Mouse (Mus musculus) megakaryocyte progenitor cell, adult 5-6 weeks (primary cell): ENCODE results near the gene Fis1. TPM values are rescaled to one million over a fixed set of nuclear protein-coding genes. Genes with fewer than 3 reads are reported as not detected.
A peak's percentile ranks its signal among the peaks of the same experiment; 100 is the strongest.

Experiments used
- ATAC-seq: replicated peaks from 2 replicates; pipeline ENCODE4 v1.8.0; 2016; ENCODE audit warnings: mild to moderate bottlenecking, moderate TSS enrichment, inconsistent platforms; ENCODE audit not compliant: poor library complexity
- total RNA-seq, 2 experiments: library from RNA; stranded (forward) in 1 of 2; stranded (reverse) in 1 of 2; fragments of 157-497, 149-512 nt in 1 of 2; fragments of 200-1000 nt in 1 of 2; gene quantifications; 2 replicates each; pipeline versions ENCODE4 v1.2.3 to v1.2.4; 2015 to 2017

Fis1 gene
- total RNA-seq, 2 experiments from 2014 or later, result 121 to 227 TPM

DNA sequence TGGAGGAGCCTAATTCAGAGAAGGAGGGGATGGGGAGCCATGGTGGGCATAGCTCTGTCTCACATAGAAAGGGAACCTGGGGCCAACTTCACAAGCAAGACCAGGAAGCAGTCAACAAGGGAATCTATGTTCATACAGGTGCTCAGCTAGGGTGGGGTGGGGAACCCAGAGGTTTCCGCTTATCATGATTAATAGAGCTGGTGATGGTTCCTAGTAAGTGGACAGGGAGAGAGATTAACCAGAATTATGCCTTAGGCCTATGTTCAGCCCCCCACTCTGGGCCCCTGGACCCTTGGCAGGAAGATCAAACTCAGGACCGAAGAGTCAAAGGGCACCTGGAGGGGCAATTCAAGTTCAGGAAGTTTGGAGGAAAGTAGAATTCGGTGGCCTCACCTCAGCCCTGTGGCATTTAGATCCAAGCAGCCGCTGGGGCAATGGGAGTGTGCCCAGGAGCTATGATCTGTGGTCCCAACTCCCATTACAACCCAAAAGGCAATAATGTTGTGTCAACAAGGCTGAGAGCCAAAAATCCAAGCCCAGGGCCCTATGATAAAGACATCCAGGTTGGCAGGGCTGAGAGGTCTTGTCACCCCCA lies 13.9 kb downstream of the Fis1 start:
- ATAC-seq, result no peak

DNA sequence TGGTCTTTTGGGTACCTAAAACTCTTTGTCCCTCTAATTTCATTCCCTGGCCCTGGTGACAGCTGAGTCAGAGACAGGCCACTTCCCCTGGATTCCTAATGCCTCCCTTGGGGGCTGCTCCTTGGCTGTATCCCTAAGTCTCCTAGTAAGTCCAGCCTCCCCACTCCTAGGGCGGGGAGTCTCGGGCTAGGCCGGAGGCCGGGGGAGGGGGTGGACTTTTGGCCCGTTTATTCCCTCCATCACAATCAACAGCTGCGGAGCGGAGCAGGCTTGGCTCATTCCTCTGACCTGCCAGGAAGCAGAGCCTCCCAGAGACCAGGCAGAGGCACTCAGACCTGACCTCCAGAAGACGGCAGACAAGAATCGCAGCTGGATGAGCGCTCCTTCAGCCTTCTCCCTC lies 14.5 kb downstream of the Fis1 start:
- ATAC-seq, result no peak

GRCm38 (mm10) chr5:136970703-136971102 lies 17.6 kb downstream of the Fis1 start:
- peak; percentile 85 for ATAC-seq

- ATAC-seq, result peak; percentile 49
Observed at GRCm38 (mm10) chr5:136973670-136974069, 20.6 kb downstream of the Fis1 start.

GRCm38 (mm10) chr5:136977769-136978168 lies 24.7 kb downstream of the Fis1 start:
- ATAC-seq, result peak; percentile 70

GRCm38 (mm10) chr5:136979762-136980161 lies 26.7 kb downstream of the Fis1 start:
- 0 out of 2 replicates have a peak, but pooled peaks have one; percentile 43 for ATAC-seq

DNA sequence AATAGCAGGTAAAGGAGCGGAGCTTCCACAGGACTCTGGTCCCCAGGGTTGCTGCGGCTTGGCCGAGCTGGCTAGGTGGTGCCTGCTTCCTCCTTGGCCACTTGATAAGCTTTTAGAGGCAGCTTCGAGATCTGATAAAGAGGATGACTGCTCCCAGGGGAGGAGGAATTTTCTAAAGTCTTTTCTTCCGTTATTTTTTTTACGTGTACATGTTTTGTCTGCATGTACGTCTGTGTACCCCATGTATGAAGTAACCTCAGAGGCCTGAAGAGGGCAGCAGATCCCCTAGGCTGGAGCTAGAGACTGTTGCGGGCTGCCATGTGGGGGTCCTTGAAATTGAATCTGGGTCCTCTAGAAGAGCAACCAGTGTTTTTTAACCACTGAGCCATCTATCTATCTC lies 27.9 kb downstream of the Fis1 start:
- ATAC-seq, result no peak

DNA sequence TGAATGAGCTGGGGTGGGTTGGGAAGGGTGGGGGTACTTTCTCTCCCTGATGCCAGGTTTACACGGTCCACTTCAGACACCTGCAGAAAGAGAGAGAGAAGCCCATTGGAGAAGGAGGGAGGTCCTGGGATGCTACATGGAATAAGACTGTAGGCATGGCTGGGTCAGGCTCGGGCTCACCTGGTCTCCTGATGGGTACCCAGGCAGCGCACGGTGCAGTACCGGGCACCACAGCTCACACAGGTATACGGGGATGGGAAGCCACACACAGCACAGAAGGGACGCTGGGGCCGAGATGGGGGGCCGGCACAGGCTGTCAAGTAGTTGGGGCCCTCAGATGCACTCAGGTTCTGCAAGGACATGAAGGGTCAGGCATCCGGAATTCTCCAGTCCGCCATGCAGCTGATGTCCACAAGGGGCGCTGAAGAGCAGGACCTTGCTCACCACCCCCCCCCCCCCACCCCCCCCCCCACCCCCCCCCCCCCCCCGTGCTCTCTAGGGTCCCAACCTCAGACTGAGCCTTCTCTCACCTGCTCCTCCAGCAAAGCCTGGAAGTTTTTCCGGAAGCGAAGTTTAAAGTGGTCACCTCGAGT lies 29.4 kb downstream of the Fis1 start:
- no peak for ATAC-seq

GRCm38 (mm10) chr5:136984828-136985227 lies 31.8 kb downstream of the Fis1 start:
- no peak for ATAC-seq

DNA sequence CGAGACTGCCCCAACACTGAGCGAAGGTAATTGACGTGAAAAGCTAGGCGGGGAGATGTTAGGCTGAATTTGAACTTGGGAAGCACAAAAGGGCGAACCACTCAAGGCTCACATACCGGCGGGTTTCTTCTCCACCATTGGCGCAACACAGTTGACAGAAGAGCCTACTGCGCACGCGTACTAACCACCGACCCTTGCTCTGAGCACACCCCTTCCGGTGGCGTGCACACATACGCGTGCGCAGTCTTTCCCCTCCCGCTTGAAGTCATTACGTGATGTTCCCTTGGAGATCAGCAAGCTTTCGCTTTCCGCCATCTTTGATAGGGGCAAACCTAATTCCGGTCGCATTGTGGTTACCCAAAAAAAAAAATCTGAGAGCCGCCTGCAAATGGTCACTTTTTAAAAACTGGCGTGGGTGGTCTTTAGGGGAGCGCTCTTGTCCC lies 33.6 kb downstream of the Fis1 start, which contains the start of gene Plod3:
Gene Plod3 (plus strand): TSS at position 325 of the 443 bp plus-strand sequence.
- ATAC-seq, result peak; percentile 83

DNA sequence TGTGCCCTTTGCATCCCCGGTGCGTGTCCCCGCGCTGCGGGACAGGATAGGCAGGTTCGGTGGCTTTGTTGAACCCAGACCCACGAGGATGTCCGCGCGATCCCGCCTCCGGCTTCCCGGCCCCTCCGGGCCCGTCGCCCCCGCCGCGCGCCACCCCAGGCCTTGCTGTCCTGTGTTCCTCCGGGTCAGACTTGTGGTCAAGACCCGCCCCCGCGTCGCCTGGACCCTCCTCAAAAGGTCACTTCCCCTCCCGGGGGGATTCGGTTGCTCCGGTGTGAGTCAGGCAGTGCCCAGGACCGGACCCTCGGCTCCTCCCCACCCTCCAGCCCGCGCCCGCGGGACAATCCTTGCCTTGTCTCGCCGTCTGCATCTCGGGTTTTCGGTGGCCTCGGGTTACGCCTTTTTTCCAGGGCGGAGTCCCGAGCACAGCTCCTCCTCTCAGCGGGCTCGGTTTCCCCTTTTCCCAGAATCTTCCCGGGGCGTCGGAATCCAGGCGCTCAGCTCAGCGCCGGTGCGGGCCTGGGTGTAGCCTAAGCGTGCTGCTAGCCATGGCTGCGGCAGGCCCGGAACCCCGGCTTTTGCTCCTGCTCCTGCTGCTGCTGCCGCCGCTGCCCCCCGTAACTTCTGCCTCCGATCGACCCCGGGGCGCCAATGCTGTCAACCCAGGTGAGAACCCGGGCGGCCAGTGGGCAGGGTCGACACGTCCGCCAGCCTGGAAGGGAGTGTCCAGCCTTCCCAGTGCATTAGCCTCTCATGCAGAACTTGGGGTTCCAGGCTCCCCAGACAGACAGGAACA lies 34.3 kb downstream of the Fis1 start:
- ATAC-seq, result peak; percentile 35

- peak; percentile 21 for ATAC-seq
Observed at GRCm38 (mm10) chr5:136987934-136988271, 34.8 kb downstream of the Fis1 start, which contains the start of gene Znhit1. Znhit1 (minus strand) TSS chr5:136988021.

DNA sequence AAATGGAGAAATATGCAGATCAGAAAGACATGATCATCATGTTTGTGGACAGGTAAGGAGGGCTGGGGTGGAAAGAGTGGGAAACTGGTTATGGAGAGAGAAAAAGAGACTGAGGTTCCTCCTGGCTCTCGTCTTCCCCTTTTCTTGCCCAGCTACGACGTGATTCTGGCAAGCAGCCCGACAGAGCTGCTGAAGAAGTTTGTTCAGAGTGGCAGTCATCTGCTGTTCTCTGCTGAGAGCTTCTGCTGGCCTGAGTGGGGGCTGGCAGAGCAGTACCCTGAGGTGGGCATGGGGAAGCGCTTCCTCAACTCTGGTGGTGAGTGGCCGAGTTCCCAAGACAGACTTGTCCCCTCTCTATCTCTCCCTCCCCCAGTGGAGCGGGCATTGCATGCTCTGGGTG lies 35.3 kb downstream of the Fis1 start:
- peak; percentile 13; the same call in 1 of the 2 replicates for ATAC-seq

DNA sequence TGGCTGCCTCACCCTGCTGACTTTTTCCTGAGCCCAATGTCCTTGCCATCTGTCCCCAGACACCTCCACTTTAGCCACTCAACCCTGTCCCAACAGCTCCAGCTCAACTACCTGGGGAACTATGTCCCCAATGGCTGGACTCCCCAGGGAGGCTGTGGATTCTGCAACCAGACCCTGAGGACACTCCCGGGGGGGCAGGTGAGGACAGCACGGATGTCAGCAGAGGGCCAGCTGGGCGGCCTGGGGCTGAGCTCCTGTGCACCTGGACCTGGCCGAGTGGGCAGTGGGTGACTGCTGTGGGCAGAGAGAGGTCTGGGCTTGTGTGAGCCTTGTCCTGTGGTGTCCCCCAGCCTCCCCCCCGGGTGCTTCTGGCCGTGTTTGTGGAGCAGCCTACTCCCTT lies 36.7 kb downstream of the Fis1 start:
- no peak for ATAC-seq

DNA sequence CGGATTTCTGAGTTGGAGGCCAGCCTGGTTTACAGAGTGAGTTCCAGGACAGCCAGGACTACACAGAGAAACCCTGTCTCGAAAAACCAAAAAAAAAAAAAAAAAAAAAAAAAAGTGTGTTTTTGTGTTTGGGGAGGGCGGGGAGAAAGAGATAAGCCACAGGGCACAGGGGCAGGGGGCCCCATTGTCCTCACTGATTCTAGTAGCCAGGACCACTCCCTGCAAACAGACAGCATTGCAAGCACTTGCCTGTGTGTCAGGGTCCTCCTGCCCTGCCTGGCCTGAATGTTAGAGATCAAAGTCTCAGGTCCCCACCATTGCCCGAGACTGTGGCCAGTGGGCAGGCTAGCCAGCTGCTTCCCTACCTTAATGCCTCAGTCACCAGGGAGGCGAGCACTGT lies 46.4 kb downstream of the Fis1 start:
- ATAC-seq, result no peak

DNA sequence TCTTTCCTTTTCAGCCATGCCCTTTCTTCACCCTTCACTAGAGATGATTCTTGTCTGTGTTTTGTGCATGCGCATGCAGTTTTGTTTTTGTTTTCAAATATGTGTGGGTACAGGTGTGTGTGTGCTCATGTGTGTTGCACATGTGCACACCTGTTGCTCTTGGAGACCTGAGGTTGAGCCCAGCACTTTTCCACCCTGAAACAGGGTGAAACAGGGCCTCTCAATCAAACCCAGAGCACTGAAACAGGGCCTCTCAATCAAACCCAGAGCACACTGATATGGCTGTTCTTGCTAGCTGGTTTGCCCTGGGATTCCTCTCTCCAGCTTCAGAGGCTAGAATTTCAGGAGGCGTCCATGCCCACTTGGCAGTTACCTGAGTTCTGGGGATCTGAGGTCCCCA lies 47.5 kb downstream of the Fis1 start:
- ATAC-seq, result peak; percentile 46

GRCm38 (mm10) chr5:137007276-137007675 lies 54.2 kb downstream of the Fis1 start:
- no peak for ATAC-seq

DNA sequence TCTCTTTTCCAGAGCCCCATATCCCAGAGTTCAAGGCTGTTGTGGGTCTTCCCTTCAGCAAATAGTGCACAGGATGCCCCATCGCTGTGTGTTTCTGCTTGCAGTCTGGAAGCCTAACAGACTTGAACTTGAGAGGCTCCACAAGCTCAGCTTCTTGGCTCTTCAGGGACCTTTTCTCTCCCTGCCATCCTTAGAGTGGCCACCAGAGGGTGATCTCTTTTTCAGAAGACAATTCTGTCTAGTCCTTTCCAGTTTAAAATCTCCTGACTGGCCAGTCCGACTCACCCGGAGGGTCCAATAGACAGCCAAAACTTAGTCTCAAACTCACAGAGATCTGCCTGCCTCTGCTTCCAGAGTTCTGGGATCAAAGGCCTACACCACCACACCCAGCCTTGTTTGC lies 56.9 kb downstream of the Fis1 start:
- ATAC-seq, result peak; percentile 48; the same call in 1 of the 2 replicates

DNA sequence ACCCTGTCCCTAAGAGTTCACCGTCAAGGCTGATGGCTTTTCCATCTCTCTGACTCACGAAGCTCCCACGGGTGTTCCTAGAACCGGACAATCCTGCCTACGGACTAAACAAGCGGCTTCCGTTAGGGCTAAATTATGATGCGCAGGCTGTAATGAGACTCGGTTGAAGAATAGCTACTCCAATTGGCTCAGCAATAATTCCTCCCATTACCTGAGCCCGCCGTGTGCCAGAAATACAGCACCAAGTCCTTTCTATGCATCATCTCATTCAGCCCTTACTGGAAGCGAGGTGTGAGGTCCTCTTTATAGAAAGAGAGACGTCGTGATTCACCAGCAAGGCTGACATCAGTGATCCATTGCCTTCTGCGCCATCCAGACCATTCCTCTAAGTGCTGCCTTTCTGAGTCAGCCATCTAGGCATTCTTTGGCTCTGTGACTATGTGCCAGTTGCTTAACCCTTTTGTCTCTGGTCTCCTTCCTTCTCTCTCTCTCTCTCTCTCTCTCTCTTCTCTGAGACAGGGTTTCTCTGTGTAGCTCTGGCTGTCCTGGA lies 59.4 kb downstream of the Fis1 start:
- ATAC-seq, result no peak
